Mouse (Mus musculus) liver, postnatal 0 days (tissue): Measurements from ENCODE around the gene A830031A19Rik.
A peak's percentile ranks its signal among the peaks of the same experiment; 100 is the strongest.

ENCODE experiments used
- CTCF ChIP-seq: sonication (generic); IDR thresholded peaks from 2 replicates; pipeline ENCODE4 v1.5.1; 2016; ENCODE audit warnings: antibody characterized with exemption, low read depth
- EP300 ChIP-seq: IDR thresholded peaks from 2 replicates; pipeline ENCODE4 v1.6.1; 2016; ENCODE audit warnings: antibody characterized with exemption, low read depth, mild to moderate bottlenecking

- TF ChIP-seq CTCF: peak; percentile 53
- TF ChIP-seq EP300: no peak
Observed at GRCm38 (mm10) chr11:24076127-24076650, 1.3 kb upstream of the A830031A19Rik start.
